Mouse (Mus musculus): ENCODE results near the gene Afmid.

The Afmid gene

DNA sequence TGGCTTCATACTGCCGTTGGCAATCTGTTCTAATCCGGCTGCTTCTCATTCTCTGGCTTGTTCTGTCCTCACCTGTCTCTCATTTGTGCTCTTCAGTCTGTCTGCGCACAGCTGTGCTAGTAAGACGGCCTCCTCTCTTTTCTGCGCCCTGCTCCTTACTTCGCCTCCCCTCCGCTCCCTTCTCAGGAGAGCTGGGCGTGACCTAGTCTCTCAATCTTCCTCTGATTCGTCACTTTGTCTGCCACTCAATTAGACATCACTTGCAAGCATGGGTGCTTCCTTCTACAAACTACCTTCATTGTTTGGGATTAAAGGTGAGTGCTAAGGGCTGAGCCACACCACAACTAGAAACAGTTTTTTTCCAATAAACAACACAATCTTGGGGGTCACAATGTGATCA, 28.5 kb downstream of the Afmid start:
- no peak for DNase-seq

DNA sequence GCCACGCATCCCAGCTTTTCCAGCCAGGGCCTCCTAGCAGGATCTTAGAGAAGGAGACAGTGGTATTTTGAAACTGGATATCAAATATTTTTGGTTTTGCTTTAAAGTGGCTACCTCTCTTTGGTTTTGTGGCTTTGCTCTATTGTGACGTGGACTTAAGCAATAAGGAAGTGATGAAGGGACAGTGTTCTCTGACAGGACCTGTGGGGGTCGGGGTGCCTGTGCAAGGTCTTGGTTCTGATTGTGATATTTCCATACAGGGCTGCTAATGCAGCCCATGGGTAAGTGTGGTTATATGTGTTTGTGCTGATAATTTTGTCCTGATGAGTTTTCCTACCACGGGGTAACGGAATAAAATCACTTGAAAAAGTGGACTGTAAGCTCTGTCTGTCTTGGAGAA, 29.6 kb downstream of the Afmid start:
- no peak for DNase-seq

GRCm38 (mm10) chr11:117855975-117856374, 30.3 kb downstream of the Afmid start:
- no peak for DNase-seq

DNA sequence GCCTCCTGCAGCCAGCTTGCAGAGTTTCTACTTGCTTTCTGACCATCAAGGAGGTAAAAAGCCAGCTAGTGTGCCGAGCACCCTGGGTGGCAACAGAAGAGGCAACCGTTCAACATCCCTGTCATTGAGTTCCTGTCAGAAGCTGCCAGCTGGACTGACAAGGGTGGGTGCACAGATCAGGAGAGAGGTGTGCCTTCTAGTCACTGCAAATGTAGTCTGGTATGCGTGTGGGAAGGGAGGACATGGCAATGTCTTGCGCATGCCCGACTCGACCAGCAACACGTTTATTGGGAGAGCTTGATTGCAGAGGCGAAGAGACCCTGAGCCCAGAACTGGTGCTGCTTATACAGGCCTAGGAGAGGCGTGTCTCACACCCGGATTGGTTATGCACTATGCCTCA, 31.7 kb downstream of the Afmid start:
- no peak for DNase-seq

DNA sequence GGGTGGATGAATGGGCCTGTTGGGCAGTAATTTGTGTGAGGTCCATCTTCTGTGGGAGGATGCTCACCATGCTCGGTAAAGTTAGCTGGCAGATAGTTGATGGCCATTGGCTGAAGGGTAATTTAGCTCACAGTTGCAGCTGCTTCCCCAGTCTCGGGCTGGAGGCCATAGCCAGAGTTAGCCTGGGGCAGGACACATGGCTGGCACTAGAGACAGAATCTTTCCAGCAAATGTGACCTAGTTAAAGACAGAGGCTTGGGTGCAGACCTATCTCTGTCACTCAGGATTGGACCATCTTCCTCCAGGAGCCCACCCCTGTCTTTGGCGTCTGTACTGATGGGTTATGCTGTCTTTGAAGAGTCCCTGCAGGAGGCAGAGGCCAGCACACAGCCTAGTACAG, 32.7 kb downstream of the Afmid start:
- DNase-seq, result no peak

- DNase-seq, result no peak
Measured at GRCm38 (mm10) chr11:117860601-117861000, 34.9 kb downstream of the Afmid start, which contains the start of gene Tmem235. Gene Tmem235, plus strand, starts transcription at chr11:117860752.

- no peak for DNase-seq
Measured at GRCm38 (mm10) chr11:117863174-117863856, 37.6 kb downstream of the Afmid start.

DNA sequence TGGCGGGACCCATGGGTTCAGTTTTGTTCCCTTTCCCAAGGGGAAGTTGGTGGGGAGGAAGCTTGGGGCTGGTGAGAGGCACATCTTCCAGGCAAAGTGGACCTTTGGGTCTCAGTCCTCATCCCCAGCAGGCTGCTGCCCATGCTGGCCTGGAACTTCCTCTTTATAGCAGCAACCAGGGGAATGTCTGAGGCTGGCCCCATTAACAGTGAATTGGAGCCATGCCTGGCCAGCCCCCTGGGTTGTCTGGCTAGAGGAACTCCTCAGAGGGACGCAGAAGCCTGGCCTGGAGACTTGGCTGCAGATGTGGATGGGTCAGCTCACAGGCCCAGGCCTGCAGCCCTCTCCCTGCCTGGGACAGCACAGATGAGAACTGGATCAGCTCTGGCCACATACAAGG, 39.1 kb downstream of the Afmid start:
- DNase-seq, result no peak

DNA sequence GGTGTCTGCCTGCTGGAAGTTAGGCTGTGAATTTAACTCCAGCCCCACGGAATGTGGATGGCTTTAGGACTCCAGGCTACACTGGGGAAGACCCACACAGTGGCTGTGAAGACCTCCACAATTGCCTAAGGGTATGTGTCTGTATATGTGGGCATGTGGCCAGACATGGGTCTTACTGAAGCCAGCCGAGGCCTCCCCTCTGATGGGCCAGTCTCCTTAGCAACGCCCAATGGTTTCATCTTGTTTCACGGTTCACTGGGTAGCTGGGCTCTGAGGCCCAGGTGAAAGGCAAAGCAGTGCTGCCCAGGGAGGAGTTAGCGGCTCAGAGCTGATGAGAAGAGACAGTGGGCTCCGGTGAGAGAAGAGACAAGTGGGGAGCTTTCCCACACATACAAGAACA, 40.3 kb downstream of the Afmid start:
- no peak for DNase-seq

DNA sequence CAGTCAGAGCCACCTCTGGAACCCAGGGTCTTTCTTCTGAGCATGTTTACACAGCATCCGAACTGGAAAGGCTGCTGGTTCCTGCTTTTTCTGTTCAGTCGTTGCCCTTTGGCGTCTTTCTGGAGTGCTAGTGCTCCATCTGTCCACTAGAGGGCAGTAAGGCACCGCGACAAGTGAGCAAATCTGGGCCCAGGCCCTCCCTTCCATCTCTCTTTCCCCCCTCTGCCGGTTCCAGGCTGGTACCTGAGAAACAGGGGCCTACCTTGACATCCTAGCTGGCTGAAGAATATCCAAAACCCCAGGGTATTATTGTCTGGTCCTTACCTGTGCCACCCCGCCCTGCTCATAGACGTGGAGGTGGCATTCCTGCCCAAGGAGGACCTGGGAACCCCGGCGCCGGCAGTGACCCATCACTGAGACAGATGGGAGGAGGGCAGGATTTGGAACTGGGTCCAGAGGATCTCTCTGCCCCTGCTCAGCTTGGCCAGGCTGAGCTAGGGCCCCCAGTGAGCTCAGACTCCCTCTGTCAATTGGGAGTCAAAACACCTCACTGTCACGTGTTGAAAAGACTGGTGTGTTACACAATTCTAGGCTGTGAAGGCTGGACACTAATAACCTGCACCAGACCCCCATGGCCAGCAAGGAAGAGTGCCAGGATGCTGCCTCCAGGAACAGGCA, 45.1 kb downstream of the Afmid start:
- DNase-seq, result peak; percentile 84

- no peak for DNase-seq
Measured at GRCm38 (mm10) chr11:117871376-117871775, 45.7 kb downstream of the Afmid start.

DNA sequence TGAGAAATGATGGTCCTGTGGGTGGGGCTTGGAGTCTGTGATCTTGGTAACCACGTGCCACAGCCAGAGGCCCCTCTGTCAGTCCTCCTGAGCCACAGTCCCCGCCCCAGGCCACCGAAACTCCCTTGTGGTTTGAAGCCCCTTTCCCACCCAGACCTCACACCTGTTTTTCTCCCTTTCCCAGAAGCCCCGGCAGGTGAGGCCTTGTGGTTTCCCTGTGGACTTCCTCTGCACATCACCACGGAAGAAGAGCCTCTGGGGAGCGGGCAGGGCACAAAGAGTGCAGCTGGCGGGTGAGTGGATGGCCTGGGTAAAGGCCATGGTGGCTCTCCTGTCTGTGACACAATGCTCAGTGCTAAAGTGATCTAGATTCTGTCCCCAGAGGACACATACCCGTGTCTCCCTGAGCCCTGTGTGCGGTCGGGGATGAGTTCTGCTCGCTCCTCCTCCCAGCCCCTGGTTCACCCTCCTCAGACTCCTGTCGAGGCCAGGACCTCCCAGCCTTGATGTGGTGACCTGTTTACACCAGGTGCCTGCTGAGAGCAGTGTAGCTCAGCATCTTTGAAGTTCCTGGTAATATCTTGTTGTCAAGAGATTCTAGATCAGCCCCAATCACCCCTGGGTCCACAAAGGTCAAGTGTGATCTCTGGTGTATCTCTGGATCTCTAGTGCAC, 46.3 kb downstream of the Afmid start:
- DNase-seq, result peak; percentile 93

- DNase-seq, result peak; percentile 68
Measured at GRCm38 (mm10) chr11:117872861-117873608, 47.3 kb downstream of the Afmid start, which contains the start of gene Tha1. Gene Tha1, minus strand, starts transcription at chr11:117873481.

DNA sequence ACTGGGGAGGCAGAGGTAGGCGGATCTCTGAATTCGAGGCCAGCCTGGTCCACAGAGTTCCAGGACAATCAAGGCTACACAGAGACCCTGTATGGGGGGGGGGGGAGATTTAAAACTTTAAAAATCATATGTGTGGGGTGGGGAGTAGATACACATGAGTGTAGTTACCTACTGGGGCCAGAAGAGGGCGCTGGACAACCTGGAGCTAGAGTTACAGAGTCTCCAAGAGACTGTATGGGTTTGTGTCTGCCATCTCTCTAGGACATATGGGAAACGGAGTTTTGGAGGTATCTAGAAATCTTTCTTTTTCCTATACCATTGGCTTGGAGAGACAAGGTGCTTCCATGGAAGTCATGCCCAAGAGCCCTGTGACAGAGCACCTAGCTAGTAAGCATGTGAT, 48.7 kb downstream of the Afmid start:
- peak; percentile 67 for DNase-seq

GRCm38 (mm10) chr11:117875681-117876080, 50.0 kb downstream of the Afmid start:
- peak; percentile 44 for DNase-seq

DNA sequence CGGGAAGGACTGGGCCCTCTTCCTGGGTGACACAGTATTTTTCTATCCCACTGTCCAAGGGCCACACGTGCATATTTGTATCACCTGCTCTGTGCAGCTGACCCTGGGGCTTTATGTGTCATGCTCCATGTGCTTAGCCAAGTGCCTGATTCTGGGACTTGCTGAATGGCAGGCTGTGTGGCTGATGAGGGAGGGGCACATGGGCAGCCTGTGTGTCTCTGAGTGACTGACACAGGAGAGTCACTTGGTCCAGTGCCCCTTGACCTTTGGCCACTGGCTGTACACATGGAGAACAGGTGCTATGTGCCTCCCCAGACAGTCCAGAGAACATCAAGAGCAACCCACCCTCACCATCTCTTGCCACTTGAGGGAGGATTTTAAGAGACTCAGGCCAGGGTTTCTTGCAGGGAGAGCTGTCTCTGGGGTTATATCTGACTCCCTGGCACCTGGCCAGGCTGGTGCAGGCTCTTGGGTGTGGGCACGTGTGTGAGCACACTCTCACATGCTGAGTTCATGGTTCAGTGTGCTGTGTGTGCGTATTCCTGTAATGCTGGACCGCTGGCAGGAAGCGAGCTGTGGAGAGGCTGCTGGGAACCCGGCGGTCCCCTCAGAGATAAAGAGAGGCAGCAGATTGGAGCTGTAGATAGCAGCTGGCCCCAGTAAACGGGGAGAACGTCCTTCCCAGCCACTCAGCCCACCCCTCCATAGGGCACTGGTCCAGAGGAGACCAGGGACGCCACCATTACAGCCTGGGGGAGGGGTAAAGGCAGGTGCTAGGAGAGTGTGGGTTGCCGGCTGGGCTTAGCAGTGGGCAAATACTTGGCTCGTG, 52.4 kb downstream of the Afmid start:
- peak; percentile 68 for DNase-seq

DNA sequence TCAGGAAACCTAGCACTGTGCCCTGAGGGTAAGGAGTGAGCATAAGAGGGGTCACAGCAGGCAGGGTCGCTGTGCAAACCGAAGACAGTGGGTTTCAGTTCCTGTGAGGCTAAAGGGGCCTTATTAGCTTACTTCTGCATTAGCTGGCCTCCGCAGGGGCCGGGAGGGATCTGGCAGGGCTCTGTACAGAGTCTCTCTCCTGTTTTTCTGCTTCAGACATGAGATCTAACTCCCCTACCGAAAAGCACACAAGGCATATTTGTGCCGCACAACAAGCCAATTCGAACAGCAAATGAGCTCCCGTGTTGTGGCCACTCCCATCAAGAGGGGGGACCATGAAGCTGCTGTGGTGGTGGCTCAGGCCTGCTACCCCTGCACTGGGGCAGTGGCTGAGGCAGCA, 53.2 kb downstream of the Afmid start:
- DNase-seq, result no peak

GRCm38 (mm10) chr11:117879676-117880075, 54.0 kb downstream of the Afmid start:
- no peak for DNase-seq

DNA sequence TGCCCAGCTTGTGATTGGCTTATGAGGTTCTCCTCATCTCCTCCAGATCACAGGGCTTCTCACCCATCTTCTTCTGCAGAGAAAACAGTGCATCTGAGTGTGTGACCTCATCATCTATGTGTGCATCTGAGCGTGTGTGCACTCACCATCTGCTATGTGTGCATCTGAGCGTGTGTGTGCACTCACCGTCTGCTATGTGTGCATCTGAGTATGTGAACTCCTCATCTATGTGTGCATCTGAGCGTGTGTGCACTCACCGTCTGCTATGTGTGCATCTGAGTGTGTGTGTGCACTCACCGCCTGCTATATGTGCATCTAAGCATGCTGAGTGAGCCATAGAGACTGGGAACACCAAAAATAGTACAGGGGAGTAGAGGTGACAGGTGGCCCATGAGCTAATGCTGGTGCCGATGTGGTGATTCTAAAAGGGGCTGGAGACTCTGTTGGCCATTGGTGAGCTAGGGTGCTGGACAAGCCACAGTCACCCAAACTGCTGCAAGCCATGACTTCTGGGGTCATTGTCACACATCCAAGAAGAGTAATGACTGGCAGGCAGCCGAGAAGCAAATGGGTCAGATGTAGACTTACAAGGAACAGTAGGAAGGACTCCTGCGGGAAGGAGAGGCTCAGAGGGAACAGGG, 54.7 kb downstream of the Afmid start:
- no peak for DNase-seq

DNA sequence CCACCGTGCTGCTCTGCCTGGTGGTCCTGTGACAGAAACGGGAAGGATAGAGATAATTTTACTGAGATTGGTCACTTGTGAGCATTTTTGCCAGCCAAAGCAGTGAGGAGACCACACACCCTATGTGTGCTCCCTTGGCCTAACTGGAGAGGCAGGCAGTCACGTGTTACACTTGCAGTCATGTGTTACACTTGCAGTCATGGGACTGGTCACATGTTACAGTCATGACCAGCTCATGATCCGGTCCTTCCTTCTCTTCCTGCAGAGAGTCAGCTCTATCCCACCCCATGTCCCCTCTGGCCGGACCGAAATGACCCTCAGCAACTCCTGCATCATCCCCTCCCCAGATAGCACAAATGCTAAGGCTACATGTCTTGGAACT, 55.2 kb downstream of the Afmid start:
- no peak for DNase-seq

- DNase-seq, result no peak
Measured at GRCm38 (mm10) chr11:117881787-117882186, 56.1 kb downstream of the Afmid start.

DNA sequence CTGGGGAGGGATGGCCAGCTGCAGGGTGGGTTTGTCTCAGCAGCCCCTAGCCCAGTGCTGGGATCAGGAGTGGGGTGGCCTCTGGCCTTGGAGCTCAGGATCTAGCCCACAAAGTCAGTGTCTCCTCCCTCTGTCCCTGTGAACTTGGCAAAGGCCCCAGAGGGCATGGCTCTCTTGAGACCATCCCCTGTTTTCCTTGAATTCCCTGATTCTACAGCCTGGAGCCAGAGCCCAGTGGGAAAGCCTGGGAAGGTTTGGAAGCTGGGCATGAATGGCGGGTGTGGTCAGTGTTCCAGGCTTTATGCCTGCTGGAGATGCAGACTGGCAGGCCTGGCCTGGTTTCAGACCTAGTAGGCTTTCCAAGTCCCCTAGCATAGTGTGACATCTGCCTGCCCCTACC, 56.5 kb downstream of the Afmid start:
- no peak for DNase-seq
